Mouse (Mus musculus): ENCODE results near the gene Slc22a3. TPM values are rescaled to one million over a fixed set of nuclear protein-coding genes. Genes with fewer than 3 reads are reported as not detected.

Slc22a3 gene
- polyA plus RNA-seq, 1 experiment from 2014 or later: 0.17 TPM

Other genes starting within 250 kb of the Slc22a3 start
- 48.0 and 48.3 TPM in 2 replicates for gene Map3k4, start 188.9 kb downstream of the Slc22a3 start, polyA plus RNA-seq (2014; fragmentation: Nextera tagmentation; extraction: Ambion mirVana)
- gene Plg, start 129.1 kb downstream of the Slc22a3 start, polyA plus RNA-seq (2014; fragmentation: Nextera tagmentation; extraction: Ambion mirVana): 0.15 TPM in 1 of 2 replicates, not detected in the other
- not detected in 2 replicates for gene Slc22a2, start 76.4 kb upstream of the Slc22a3 start, polyA plus RNA-seq (2014; fragmentation: Nextera tagmentation; extraction: Ambion mirVana)
- not detected in 2 replicates for gene Slc22a1, start 168.1 kb upstream of the Slc22a3 start, polyA plus RNA-seq (2014; fragmentation: Nextera tagmentation; extraction: Ambion mirVana)